Mouse (Mus musculus) neutrophil, adult 65 days (primary cell): ENCODE results near the gene Eif3d. TPM values are rescaled to one million over a fixed set of nuclear protein-coding genes. Genes with fewer than 3 reads are reported as not detected.

Experiments
- total RNA-seq: library from RNA; stranded (reverse); gene quantifications from 2 replicates; pipeline ENCODE4 v1.2.4, GENCODE M21; 2023

Gene Eif3d
- total RNA-seq: 55.8 and 65.5 TPM in 2 replicates

GRCm38 (mm10) chr15:77970470-77971292 lies at the start of gene Eif3d:
Eif3d (minus strand) TSS chr15:77970813.

DNA sequence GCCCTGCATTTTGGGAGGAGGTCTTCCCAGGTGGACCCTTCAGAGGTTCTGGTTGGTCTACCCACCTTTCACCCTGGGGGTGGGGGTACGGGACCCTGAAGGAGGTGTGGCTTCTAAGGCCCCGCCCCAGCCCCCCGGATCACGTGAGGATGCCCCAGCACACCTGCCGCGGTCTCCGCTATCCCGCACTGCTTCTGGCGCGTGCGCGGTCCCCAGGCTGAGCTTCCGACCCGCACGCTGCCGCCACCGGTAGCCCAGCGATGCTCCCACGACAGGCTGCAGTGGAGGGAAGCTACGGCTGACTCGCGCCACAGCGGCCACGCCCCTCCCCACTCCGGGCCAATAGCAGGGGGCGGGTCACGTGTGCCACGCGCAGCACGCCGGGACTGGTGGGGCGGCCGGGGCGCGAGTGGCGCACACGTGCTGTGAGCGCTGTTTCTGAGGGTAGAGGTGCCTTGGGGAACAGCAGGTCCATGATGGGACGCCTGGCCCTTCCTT lies 14.2 kb downstream of the Eif3d start, which contains the start of gene Foxred2:
Gene Foxred2, minus strand, starts transcription at position 319 of the 498 bp plus-strand sequence.

DNA sequence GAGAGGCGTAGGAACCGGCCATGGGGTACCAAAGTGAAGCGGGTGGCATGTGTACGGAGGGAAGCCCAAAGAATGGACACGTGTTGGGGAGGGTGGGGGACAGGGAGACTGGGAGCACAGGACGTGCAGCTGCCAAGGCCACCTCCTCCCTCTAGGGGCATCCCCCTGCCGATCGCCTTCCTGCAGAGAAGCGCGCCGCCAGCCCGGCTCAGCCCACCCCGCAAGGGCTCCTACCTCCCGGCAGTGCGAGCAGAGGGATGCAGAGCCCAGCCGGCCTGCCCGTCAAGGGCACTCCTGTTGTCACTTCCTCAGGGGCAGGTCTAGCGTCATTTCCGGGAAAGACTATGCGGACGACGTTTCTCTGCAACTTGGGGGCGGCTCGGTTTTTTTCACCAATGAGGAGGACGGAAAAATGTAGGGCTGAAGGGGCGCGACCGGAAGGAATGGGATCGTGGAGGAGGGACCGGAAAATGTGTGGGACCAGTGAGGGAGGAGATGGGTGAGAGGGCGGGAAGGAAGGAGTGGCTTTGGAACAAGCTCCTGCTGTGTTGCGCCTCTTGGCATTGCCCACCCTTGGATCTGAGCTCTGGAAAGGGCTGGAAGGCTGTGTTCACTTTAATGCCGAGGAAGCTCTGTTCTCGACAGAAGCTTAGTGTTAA lies 41.8 kb downstream of the Eif3d start, which contains the start of gene Txn2:
Gene Txn2, minus strand, starts transcription at position 334 of the 659 bp plus-strand sequence.

Other genes starting within 250 kb of the Eif3d start
- not detected in 2 replicates for gene Apol9b, start 241.8 kb downstream of the Eif3d start, total RNA-seq
- gene Apol8, start 213.8 kb downstream of the Eif3d start, total RNA-seq: 8.8 and 11.6 TPM in 2 replicates
- gene Myh9, start 128.6 kb downstream of the Eif3d start, total RNA-seq: 1,634 and 1,897 TPM in 2 replicates
- 56.2 and 63.5 TPM in 2 replicates for gene Txn2, start 41.8 kb downstream of the Eif3d start, total RNA-seq
- gene Foxred2, start 14.1 kb downstream of the Eif3d start, total RNA-seq: 22.3 and 25.5 TPM in 2 replicates
- gene Cacng2, start 149.2 kb upstream of the Eif3d start, total RNA-seq: not detected in 2 replicates
- 6.6 and 11.7 TPM in 2 replicates for gene Ift27, start 203.3 kb upstream of the Eif3d start, total RNA-seq
- not detected in 2 replicates for gene Pvalb, start 235.6 kb upstream of the Eif3d start, total RNA-seq